Mouse (Mus musculus) embryonic facial prominence, embryonic 11.5 days (tissue): Measurements from ENCODE around the gene Popdc2. TPM values are rescaled to one million over a fixed set of nuclear protein-coding genes. Genes with fewer than 3 reads are reported as not detected.

Experiments used
- ATAC-seq: fragments of 200-750 bp; cut with Nextera tagmentation; replicated peaks from 2 replicates; pipeline ENCODE4 v1.8.0; 2017; ENCODE audit warnings: low read depth; ENCODE audit not compliant: insufficient number of reproducible peaks, low FRiP score, low TSS enrichment
- DNase-seq: peaks from one replicate; pipeline ENCODE4 v3.0.0-alpha.2; 2015; ENCODE audit warnings: low spot score
- H3K27ac ChIP-seq: fragments of 300-500 bp; sonication (generic); replicated peaks from 2 replicates; pipeline ENCODE4 v1.5.1; 2014; ENCODE audit warnings: mild to moderate bottlenecking, low read depth, low read length, control low read depth
- H3K27me3 ChIP-seq: fragments of 300-500 bp; sonication (generic); 2 replicates; pipeline ENCODE4 v1.6.1; 2014; ENCODE audit warnings: mild to moderate bottlenecking, low read length, moderate library complexity, mixed read lengths; ENCODE audit not compliant: control insufficient read depth, insufficient read depth
- H3K36me3 ChIP-seq: fragments of 300-500 bp; sonication (generic); replicated peaks from 2 replicates; pipeline ENCODE4 v1.6.1; 2014; ENCODE audit warnings: low read depth, mild to moderate bottlenecking, low read length, moderate library complexity, mixed read lengths; ENCODE audit not compliant: control insufficient read depth, insufficient read depth
- H3K4me1 ChIP-seq: fragments of 300-500 bp; sonication (generic); 2 replicates; pipeline ENCODE4 v1.6.1; 2014; ENCODE audit warnings: low read length, mixed read lengths; ENCODE audit not compliant: control insufficient read depth, insufficient read depth
- H3K4me2 ChIP-seq: fragments of 300-500 bp; sonication (generic); 2 replicates; pipeline ENCODE4 v1.6.1; 2014; ENCODE audit warnings: low read depth, mild to moderate bottlenecking, control low read depth, low read length, moderate library complexity
- H3K4me3 ChIP-seq: fragments of 300-500 bp; sonication (generic); 2 replicates; pipeline ENCODE4 v1.5.1; 2014; ENCODE audit warnings: low read depth, low read length, control low read depth
- H3K9ac ChIP-seq: fragments of 300-500 bp; sonication (generic); replicated peaks from 2 replicates; pipeline ENCODE4 v1.6.1; 2014; ENCODE audit warnings: mild to moderate bottlenecking, control low read depth, low read length
- H3K9me3 ChIP-seq: fragments of 300-500 bp; sonication (generic); replicated peaks from 2 replicates; pipeline ENCODE4 v1.6.1; 2016; ENCODE audit warnings: mild to moderate bottlenecking, low read length, inconsistent platforms, mixed read lengths; ENCODE audit not compliant: control insufficient read depth
- WGBS: fragments of 180-500 bp; shearing (Covaris S2); extraction: QIAGEN DNeasy Blood & Tissue Kit; methylation state at CpG from one replicate; pipeline ENCODE4 v1.1.7; 2014; 5-methylcytosine and 5-hydroxymethylcytosine counted together
- polyA plus RNA-seq: library from polyadenylated mRNA; unstranded; fragments of >200 nt; fragmentation: Nextera tagmentation; extraction: Ambion mirVana; gene quantifications from 2 replicates; pipeline ENCODE4 v1.2.1, GENCODE M21; 2014

The Popdc2 gene
- polyA plus RNA-seq, 1 experiment from 2014 or later = 1.5 TPM

GRCm38 (mm10) chr16:38359857-38360256 is 2.2 kb upstream of the Popdc2 start:
- H3K36me3 ChIP-seq = no peaks in the 10 kb centered on the region
- 76% methylated on average over 3 of the region's 3 CpGs for WGBS
- H3K4me1 ChIP-seq = no peaks in the 10 kb centered on the region; the same call in 1 of the 2 replicates
- H3K27me3 ChIP-seq = no peaks in the 10 kb centered on the region
- no peak for ATAC-seq
- DNase-seq = no peak
- no peak overlapping the region for H3K4me3 ChIP-seq
- no peak overlapping the region for H3K27ac ChIP-seq
- no peak overlapping the region for H3K4me2 ChIP-seq
- H3K9me3 ChIP-seq = no peaks in the 10 kb centered on the region
- no peak overlapping the region for H3K9ac ChIP-seq

GRCm38 (mm10) chr16:38360317-38360716 is 1.7 kb upstream of the Popdc2 start:
- Histone ChIP-seq H3K9me3 (no peaks in the 10 kb centered on the region), H3K9ac (no peak overlapping the region), H3K4me1 (no peaks in the 10 kb centered on the region; the same call in 1 of the 2 replicates), H3K36me3 (no peaks in the 10 kb centered on the region), H3K27me3 (no peaks in the 10 kb centered on the region), H3K4me3 (no peak overlapping the region), H3K4me2 (no peak overlapping the region), H3K27ac (no peak overlapping the region)
- no peak for DNase-seq
- 15% methylated on average over 2 of the region's 2 CpGs for WGBS
- ATAC-seq = no peak

- no peak for DNase-seq
- Histone ChIP-seq H3K9me3 (no peaks in the 10 kb centered on the region), H3K4me3 (no peak overlapping the region), H3K4me2 (no peak overlapping the region; the same call in 1 of the 2 replicates), H3K36me3 (no peaks in the 10 kb centered on the region), H3K9ac (no peak overlapping the region), H3K4me1 (no peaks in the 10 kb centered on the region; the same call in 1 of the 2 replicates), H3K27ac (no peak overlapping the region), H3K27me3 (no peaks in the 10 kb centered on the region)
- WGBS = 80% methylated on average over 20 of the region's 20 CpGs
- ATAC-seq = no peak
These were observed 665 bp downstream of the Popdc2 start for GRCm38 (mm10) chr16:38362493-38363255.

- H3K27ac ChIP-seq = no peak overlapping the region
- H3K4me1 ChIP-seq = no peaks in the 10 kb centered on the region; the same call in 1 of the 2 replicates
- no peaks in the 10 kb centered on the region for H3K9me3 ChIP-seq
- ATAC-seq (no peak), DNase-seq (no peak)
- H3K27me3 ChIP-seq = no peaks in the 10 kb centered on the region
- no peak overlapping the region for H3K9ac ChIP-seq
- no peak overlapping the region for H3K4me3 ChIP-seq
- no peaks in the 10 kb centered on the region for H3K36me3 ChIP-seq
- H3K4me2 ChIP-seq = no peak overlapping the region
- WGBS = 76% methylated on average over 3 of the region's 3 CpGs
These were observed 1.2 kb downstream of the Popdc2 start for GRCm38 (mm10) chr16:38363256-38363595.

- no peaks in the 10 kb centered on the region; the same call in 1 of the 2 replicates for H3K4me1 ChIP-seq
- no peak overlapping the region for H3K9ac ChIP-seq
- H3K27me3 ChIP-seq = no peaks in the 10 kb centered on the region
- no peak for ATAC-seq
- no peak for DNase-seq
- no peak overlapping the region for H3K4me3 ChIP-seq
- H3K36me3 ChIP-seq = no peaks in the 10 kb centered on the region
- H3K4me2 ChIP-seq = no peak overlapping the region
- H3K27ac ChIP-seq = no peak overlapping the region
- H3K9me3 ChIP-seq = no peaks in the 10 kb centered on the region
- WGBS = 90% methylated on average over 7 of the region's 7 CpGs
These were observed 1.6 kb downstream of the Popdc2 start for GRCm38 (mm10) chr16:38363657-38364056.

- no peaks in the 10 kb centered on the region; the same call in 1 of the 2 replicates for H3K4me1 ChIP-seq
- no peak overlapping the region for H3K9ac ChIP-seq
- no peaks in the 10 kb centered on the region for H3K9me3 ChIP-seq
- ATAC-seq (no peak), DNase-seq (no peak)
- no peaks in the 10 kb centered on the region for H3K36me3 ChIP-seq
- H3K4me3 ChIP-seq = no peak overlapping the region
- no peaks in the 10 kb centered on the region for H3K27me3 ChIP-seq
- H3K4me2 ChIP-seq = no peak overlapping the region
- 88% methylated on average over 10 of the region's 10 CpGs for WGBS
- H3K27ac ChIP-seq = no peak overlapping the region
These were observed 3.4 kb downstream of the Popdc2 start for GRCm38 (mm10) chr16:38365390-38365789.

GRCm38 (mm10) chr16:38366231-38366630 is 4.2 kb downstream of the Popdc2 start:
- ATAC-seq (no peak), DNase-seq (no peak)
- Histone ChIP-seq H3K4me3 (no peak overlapping the region), H3K27me3 (no peaks in the 10 kb centered on the region), H3K9ac (no peak overlapping the region), H3K4me2 (no peak overlapping the region), H3K27ac (no peak overlapping the region), H3K36me3 (no peaks in the 10 kb centered on the region), H3K9me3 (no peaks in the 10 kb centered on the region), H3K4me1 (no peaks in the 10 kb centered on the region; the same call in 1 of the 2 replicates)
- WGBS = 86% methylated on average over 4 of the region's 4 CpGs

GRCm38 (mm10) chr16:38368336-38368735 is 6.3 kb downstream of the Popdc2 start:
- Histone ChIP-seq H3K9me3 (no peaks in the 10 kb centered on the region), H3K27ac (no peak overlapping the region), H3K27me3 (no peaks in the 10 kb centered on the region), H3K9ac (no peak overlapping the region), H3K36me3 (no peaks in the 10 kb centered on the region), H3K4me3 (no peak overlapping the region), H3K4me1 (no peaks in the 10 kb centered on the region), H3K4me2 (no peak overlapping the region)
- 66% methylated on average over 10 of the region's 10 CpGs for WGBS
- ATAC-seq (no peak), DNase-seq (no peak)
